Comparison of ENCODE assay signal across 25 mouse cellular contexts in genomic region chr16:24669718-24670460, GRCm38 (mm10).
DNase-seq lines count a peak whose midpoint lies in the region; ATAC-seq and TF ChIP-seq lines count a peak whose summit lies in the region.
"Had no signal": no experiment of that assay in that cellular context is flagged by ENCODE, and none has a peak within 500 bp of the region (broad histone marks: within the 10 kb centered on the region; RNA-seq: fewer than 3 reads in every experiment).

No protein-coding gene starts in this region.

- no peaks in the 10 kb centered on the region for H3K27me3 ChIP-seq in forebrain, embryonic 14.5 days (replicated peaks; ENCODE audit: control insufficient read depth, insufficient read depth, low read length)
- H3K27me3 ChIP-seq in forebrain, embryonic 10.5 days (ENCODE audit: poor library complexity, severe bottlenecking): no peaks in the 10 kb centered on the region
- no peaks in the 10 kb centered on the region for H3K27me3 ChIP-seq in heart, embryonic 16.5 days (ENCODE audit: control insufficient read depth, insufficient read depth, low read length)
- no peaks in the 10 kb centered on the region for H3K27me3 ChIP-seq in heart, adult 2 months (ENCODE audit: control insufficient read depth, insufficient read depth, low read length)
- no peaks in the 10 kb centered on the region for H3K27me3 ChIP-seq in lung, embryonic 16.5 days (ENCODE audit: control insufficient read depth, insufficient read depth, low read depth, low read length)
- H3K27me3 ChIP-seq: CH12.LX; forebrain, embryonic 13.5 days; hindbrain, embryonic 15.5 days; limb, embryonic 13.5 days; liver, embryonic 15.5 days had no signal

- ATAC-seq in forebrain, embryonic 14.5 days: no peak
- ATAC-seq in heart, embryonic 16.5 days (replicated peaks; ENCODE audit: extremely low read depth, insufficient read depth, low FRiP score): no peak; the same call in 1 of the 2 replicates
- ATAC-seq in lung, embryonic 16.5 days (ENCODE audit: low read depth): peak; percentile 68
- ATAC-seq: forebrain, embryonic 13.5 days; intestine, postnatal 0 days had no signal

- no peaks in the 10 kb centered on the region for H3K9me3 ChIP-seq in forebrain, embryonic 14.5 days (replicated peaks; ENCODE audit: control insufficient read depth, low read length)
- H3K9me3 ChIP-seq in forebrain, embryonic 10.5 days: no peaks in the 10 kb centered on the region
- H3K9me3 ChIP-seq in heart, embryonic 16.5 days (replicated peaks; ENCODE audit: control insufficient read depth, low read length): no peaks in the 10 kb centered on the region
- no peaks in the 10 kb centered on the region for H3K9me3 ChIP-seq in lung, embryonic 16.5 days (ENCODE audit: control insufficient read depth, low read length)
- H3K9me3 ChIP-seq: forebrain, embryonic 13.5 days; hindbrain, embryonic 15.5 days; limb, embryonic 13.5 days; liver, embryonic 15.5 days; megakaryocyte, embryonic 14.5 days had no signal

- H3K36me3 ChIP-seq in forebrain, embryonic 14.5 days (ENCODE audit: control insufficient read depth, insufficient read depth, low read length): no peaks in the 10 kb centered on the region
- no peaks in the 10 kb centered on the region for H3K36me3 ChIP-seq in forebrain, embryonic 10.5 days (replicated peaks)
- peaks cover 8% of the 10 kb centered on the region for H3K36me3 ChIP-seq in heart, embryonic 16.5 days (ENCODE audit: control insufficient read depth, insufficient read depth)
- peaks cover 5% of the 10 kb centered on the region for H3K36me3 ChIP-seq in heart, adult 2 months (ENCODE audit: control insufficient read depth, insufficient read depth, low read length)
- no peaks in the 10 kb centered on the region for H3K36me3 ChIP-seq in lung, embryonic 16.5 days (ENCODE audit: control insufficient read depth, insufficient read depth, low read length)
- H3K36me3 ChIP-seq: hindbrain, embryonic 15.5 days; limb, embryonic 13.5 days; liver, embryonic 15.5 days had no signal

- intact Hi-C loops in heart, adult 2 months (cut with DNase I): no loop called here

- H3K9ac ChIP-seq in forebrain, embryonic 14.5 days (ENCODE audit: low read length): no peak overlapping the region
- H3K9ac ChIP-seq in heart, embryonic 16.5 days (ENCODE audit: low read length): no peak overlapping the region
- H3K9ac ChIP-seq in heart, adult 2 months (ENCODE audit: low read depth, low read length): no peak overlapping the region
- H3K9ac ChIP-seq in lung, embryonic 16.5 days (ENCODE audit: low read length): no peak overlapping the region
- H3K9ac ChIP-seq: forebrain, embryonic 13.5 days; hindbrain, embryonic 15.5 days; limb, embryonic 13.5 days; liver, embryonic 15.5 days had no signal

- no peak for TF ChIP-seq POLR2A in heart, adult 2 months (IDR thresholded peaks at IDR 0.05; ENCODE audit: insufficient read depth, low read depth, low read length)

- 85% methylated on average over 5 of the region's 5 CpGs for WGBS in forebrain, embryonic 14.5 days
- 91% methylated on average over 5 of the region's 5 CpGs for WGBS in forebrain, embryonic 10.5 days
- WGBS in heart, embryonic 16.5 days: 74% methylated on average over 5 of the region's 5 CpGs
- WGBS in heart, adult 2 months: 61% methylated on average over 5 of the region's 5 CpGs
- 72% methylated on average over 5 of the region's 5 CpGs for WGBS in lung, embryonic 16.5 days

- H3K27ac ChIP-seq in forebrain, embryonic 14.5 days (ENCODE audit: low read depth, low read length): no peak overlapping the region
- H3K27ac ChIP-seq in forebrain, embryonic 10.5 days: no peak overlapping the region
- 0 out of 2 replicates have a peak overlapping the region, but pooled peaks have one; percentile 32 for H3K27ac ChIP-seq in heart, embryonic 16.5 days (ENCODE audit: low read length)
- no peak overlapping the region for H3K27ac ChIP-seq in heart, adult 2 months
- H3K27ac ChIP-seq in lung, embryonic 16.5 days (ENCODE audit: low read length): no peak overlapping the region
- H3K27ac ChIP-seq: forebrain, embryonic 13.5 days; hindbrain, embryonic 15.5 days; kidney, postnatal 0 days; limb, embryonic 13.5 days; liver, embryonic 15.5 days had no signal

- H3K4me2 ChIP-seq in forebrain, embryonic 14.5 days (ENCODE audit: low read length): no peak overlapping the region
- no peak overlapping the region for H3K4me2 ChIP-seq in heart, embryonic 16.5 days (ENCODE audit: low read depth, low read length)
- H3K4me2 ChIP-seq in lung, embryonic 16.5 days (ENCODE audit: low read depth, low read length): no peak overlapping the region
- H3K4me2 ChIP-seq: forebrain, embryonic 13.5 days; hindbrain, embryonic 15.5 days; limb, embryonic 13.5 days; liver, embryonic 15.5 days had no signal

- TF ChIP-seq EP300 in heart, adult 2 months (IDR thresholded peaks at IDR 0.05; ENCODE audit: insufficient read depth, low read depth, low read length): no peak

- H3K4me3 ChIP-seq in forebrain, embryonic 14.5 days (ENCODE audit: low read depth, low read length): no peak overlapping the region
- H3K4me3 ChIP-seq in forebrain, embryonic 10.5 days: no peak overlapping the region
- no peak overlapping the region for H3K4me3 ChIP-seq in heart, embryonic 16.5 days (ENCODE audit: low read length)
- H3K4me3 ChIP-seq in heart, adult 2 months: no peak overlapping the region
- H3K4me3 ChIP-seq in lung, embryonic 16.5 days (ENCODE audit: low read length): no peak overlapping the region
- H3K4me3 ChIP-seq: forebrain, embryonic 13.5 days; hindbrain, embryonic 15.5 days; limb, embryonic 13.5 days; liver, embryonic 15.5 days; megakaryocyte, embryonic 14.5 days; myocyte had no signal

- no peak for TF ChIP-seq CTCF in heart, adult 2 months (IDR thresholded peaks at IDR 0.05)

- DNase-seq in forebrain, embryonic 14.5 days (ENCODE audit: low spot score): peak; percentile 17
- no peak for DNase-seq in forebrain, embryonic 10.5 days (ENCODE audit: extremely low spot score, low spot score)
- DNase-seq in heart, adult 2 months: no peak
- no peak for DNase-seq in lung, postnatal 10 days
- no peak for DNase-seq in right cerebral cortex, postnatal 36 days (ENCODE audit: low spot score in 2 of 2)
- no peak for DNase-seq in B cell, adult 2 months
- DNase-seq: adrenal gland, postnatal 14 days; cerebellum, adult 2 months; gastrocnemius, postnatal 25 days; heart, postnatal 36 days; layer of hippocampus, postnatal 36 days; midbrain, embryonic 14.5 days; spleen, adult 18-20 months; thymus, postnatal 25 days had no signal

- peaks cover 2% of the 10 kb centered on the region; the same call in 1 of the 2 replicates for H3K79me2 ChIP-seq in heart, adult 2 months (replicated peaks; ENCODE audit: control insufficient read depth, insufficient read depth, low read length)

- no peaks in the 10 kb centered on the region for H3K4me1 ChIP-seq in forebrain, embryonic 14.5 days (ENCODE audit: control insufficient read depth, insufficient read depth, low read length)
- no peaks in the 10 kb centered on the region for H3K4me1 ChIP-seq in forebrain, embryonic 10.5 days
- no peaks in the 10 kb centered on the region for H3K4me1 ChIP-seq in heart, embryonic 16.5 days (ENCODE audit: control insufficient read depth, insufficient read depth, low read length)
- peaks cover 1% of the 10 kb centered on the region for H3K4me1 ChIP-seq in heart, adult 2 months (ENCODE audit: control insufficient read depth, insufficient read depth, low read length)
- H3K4me1 ChIP-seq in lung, embryonic 16.5 days (replicated peaks; ENCODE audit: control insufficient read depth, insufficient read depth, low read length): 0 out of 2 replicates have a peak, but pooled peaks cover 2% of the 10 kb centered on the region
- H3K4me1 ChIP-seq: forebrain, embryonic 13.5 days; hindbrain, embryonic 15.5 days; limb, embryonic 13.5 days; liver, embryonic 15.5 days had no signal
